Mouse (Mus musculus): Measurements from ENCODE around the gene Rnpepl1.
A peak's percentile ranks its signal among the peaks of the same experiment; 100 is the strongest.

Gene Rnpepl1

GRCm38 (mm10) chr1:92910239-92910885 is at the start of gene Rnpepl1:
Gene Rnpepl1 (plus strand): TSS chr1:92910783.
- peak; percentile 11 for DNase-seq (ENCODE audit: low read depth, low spot score)

GRCm38 (mm10) chr1:92861503-92861902 is 49.1 kb upstream of the Rnpepl1 start:
- no peak for DNase-seq (ENCODE audit: low read depth, low spot score)

GRCm38 (mm10) chr1:92863268-92863667 is 47.3 kb upstream of the Rnpepl1 start:
- DNase-seq (ENCODE audit: low read depth, low spot score): no peak

- no peak for DNase-seq (ENCODE audit: low read depth, low spot score)
Observed at GRCm38 (mm10) chr1:92866170-92866569, 44.4 kb upstream of the Rnpepl1 start.

GRCm38 (mm10) chr1:92869985-92870384 is 40.6 kb upstream of the Rnpepl1 start:
- DNase-seq (ENCODE audit: low read depth, low spot score): no peak

GRCm38 (mm10) chr1:92872666-92873065 is 37.9 kb upstream of the Rnpepl1 start:
- no peak for DNase-seq (ENCODE audit: low read depth, low spot score)

GRCm38 (mm10) chr1:92874011-92874410 is 36.6 kb upstream of the Rnpepl1 start:
- no peak for DNase-seq (ENCODE audit: low read depth, low spot score)

- no peak for DNase-seq (ENCODE audit: low read depth, low spot score)
Observed at GRCm38 (mm10) chr1:92875360-92876111, 35.0 kb upstream of the Rnpepl1 start.

GRCm38 (mm10) chr1:92877431-92877978 is 33.1 kb upstream of the Rnpepl1 start:
- no peak for DNase-seq (ENCODE audit: low read depth, low spot score)

GRCm38 (mm10) chr1:92878066-92878741 is 32.4 kb upstream of the Rnpepl1 start:
- no peak for DNase-seq (ENCODE audit: low read depth, low spot score)

GRCm38 (mm10) chr1:92879266-92879665 is 31.3 kb upstream of the Rnpepl1 start:
- DNase-seq (ENCODE audit: low read depth, low spot score): no peak

GRCm38 (mm10) chr1:92880101-92880500 is 30.5 kb upstream of the Rnpepl1 start:
- no peak for DNase-seq (ENCODE audit: low read depth, low spot score)

- no peak for DNase-seq (ENCODE audit: low read depth, low spot score)
Observed at GRCm38 (mm10) chr1:92881982-92882381, 28.6 kb upstream of the Rnpepl1 start.

- DNase-seq (ENCODE audit: low read depth, low spot score): no peak
Observed at GRCm38 (mm10) chr1:92888901-92889655, 21.5 kb upstream of the Rnpepl1 start.

GRCm38 (mm10) chr1:92892791-92893190 is 17.8 kb upstream of the Rnpepl1 start:
- DNase-seq (ENCODE audit: low read depth, low spot score): no peak

GRCm38 (mm10) chr1:92893896-92894295 is 16.7 kb upstream of the Rnpepl1 start:
- no peak for DNase-seq (ENCODE audit: low read depth, low spot score)

GRCm38 (mm10) chr1:92895089-92895488 is 15.5 kb upstream of the Rnpepl1 start:
- peak; percentile 86 for DNase-seq (ENCODE audit: low read depth, low spot score)

- no peak for DNase-seq (ENCODE audit: low read depth, low spot score)
Observed at GRCm38 (mm10) chr1:92902786-92903185, 7.8 kb upstream of the Rnpepl1 start, which contains the start of gene Ankmy1. Gene Ankmy1 (minus strand): TSS chr1:92902906.

- peak; percentile 85 for DNase-seq (ENCODE audit: low read depth, low spot score)
Observed at GRCm38 (mm10) chr1:92903627-92904026, 7.0 kb upstream of the Rnpepl1 start.

GRCm38 (mm10) chr1:92905703-92906310 is 4.8 kb upstream of the Rnpepl1 start:
- no peak for DNase-seq (ENCODE audit: low read depth, low spot score)

Data from 3T3-L1 (cell line).